Mouse (Mus musculus) cerebellum, postnatal 25 days (tissue): ENCODE results near the gene Sap18.
"Not testable (repeated sequence)": the region's sequence is repeated elsewhere in the genome, so short reads cannot be mapped to it uniquely, and the experiment has no call there.

Source experiments
- DNase-seq, 2 experiments: peaks; one replicate each; pipeline ENCODE4 v3.0.0; 2021; ENCODE audit warnings: mixed read lengths in 2 of 2

Sap18 gene

GRCm38 (mm10) chr14:57797991-57798931 is at the start of gene Sap18:
TSS of gene Sap18 (plus strand) at chr14:57798180.
- DNase-seq = peak; percentile 95 to 98

DNA sequence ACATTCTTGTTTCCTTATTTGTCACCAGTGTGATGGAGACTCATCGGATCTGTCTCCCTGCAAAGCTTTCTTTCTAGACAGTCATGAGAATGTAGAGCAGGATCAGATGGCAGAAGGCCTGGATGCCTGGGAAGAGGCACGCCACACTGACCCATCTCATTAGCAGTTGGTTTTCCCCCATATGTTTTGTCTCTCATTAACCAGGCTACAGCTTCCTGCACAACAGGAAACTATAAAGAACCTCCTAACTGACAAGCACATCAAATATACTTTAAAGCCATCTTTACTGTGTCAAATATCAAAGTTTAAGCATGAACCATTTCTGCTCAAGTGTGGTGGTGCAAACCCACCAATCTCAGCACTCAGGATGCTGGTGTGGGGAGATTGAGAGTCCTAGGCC is 48.5 kb upstream of the Sap18 start:
- no peak for DNase-seq

DNA sequence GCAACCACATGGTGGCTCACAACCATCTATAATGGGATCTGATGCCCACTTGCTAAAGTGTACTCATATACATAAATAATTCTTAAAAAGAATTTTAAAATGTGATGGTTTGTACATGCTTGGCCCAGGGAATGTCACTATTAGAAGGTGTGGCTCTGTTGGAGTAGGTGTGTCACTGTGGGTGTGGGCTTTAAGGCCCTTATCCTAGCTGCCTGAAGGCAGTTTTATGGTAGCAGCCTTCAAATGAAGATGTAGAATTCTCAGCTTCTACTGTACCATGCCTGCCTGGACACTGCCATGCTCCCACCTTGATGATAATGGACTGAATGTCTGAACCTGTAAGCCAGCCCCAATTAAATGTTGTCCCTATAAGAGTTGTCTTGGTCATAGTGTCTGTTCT is 47.0 kb upstream of the Sap18 start:
- not testable (repeated sequence) for DNase-seq

GRCm38 (mm10) chr14:57753351-57753992 is 44.5 kb upstream of the Sap18 start:
- no peak for DNase-seq

DNA sequence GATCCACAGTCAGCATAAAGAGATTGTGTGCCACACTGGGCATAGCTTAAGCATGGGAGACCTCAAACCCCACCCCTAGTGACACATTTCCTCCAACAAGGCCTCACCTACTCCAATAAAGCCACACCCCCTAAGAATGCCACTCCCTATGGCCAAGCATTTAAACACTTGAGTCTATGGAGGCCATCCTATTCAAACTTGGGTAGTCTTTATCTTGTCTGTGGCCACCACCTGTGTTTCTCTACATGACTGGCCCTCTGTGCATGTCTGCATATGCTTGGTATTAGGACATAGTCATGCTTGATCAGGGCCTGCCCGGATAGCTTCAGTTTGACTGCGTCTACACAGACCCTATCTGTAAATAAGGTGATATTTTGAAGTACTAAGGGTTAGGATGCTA is 42.3 kb upstream of the Sap18 start:
- no peak for DNase-seq

DNA sequence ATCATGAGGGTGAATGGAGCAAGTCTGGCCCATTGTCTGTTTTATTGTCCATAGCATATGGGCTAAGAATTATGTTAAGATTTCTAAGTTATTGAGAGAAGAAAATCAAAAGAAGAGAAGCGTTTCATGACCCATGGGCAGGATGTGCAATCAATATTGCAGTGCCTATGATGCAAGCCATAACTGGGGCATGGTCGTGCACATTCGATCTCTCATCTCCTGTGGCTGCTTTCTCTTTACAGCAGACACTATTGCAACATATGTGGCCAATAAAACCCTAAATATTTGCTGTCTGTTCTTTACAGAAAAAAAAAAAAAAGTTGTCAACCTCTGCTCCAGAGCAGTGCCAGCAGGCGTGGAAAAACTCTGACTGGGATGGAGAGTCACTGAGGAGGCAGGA is 41.9 kb upstream of the Sap18 start:
- DNase-seq = no peak

DNA sequence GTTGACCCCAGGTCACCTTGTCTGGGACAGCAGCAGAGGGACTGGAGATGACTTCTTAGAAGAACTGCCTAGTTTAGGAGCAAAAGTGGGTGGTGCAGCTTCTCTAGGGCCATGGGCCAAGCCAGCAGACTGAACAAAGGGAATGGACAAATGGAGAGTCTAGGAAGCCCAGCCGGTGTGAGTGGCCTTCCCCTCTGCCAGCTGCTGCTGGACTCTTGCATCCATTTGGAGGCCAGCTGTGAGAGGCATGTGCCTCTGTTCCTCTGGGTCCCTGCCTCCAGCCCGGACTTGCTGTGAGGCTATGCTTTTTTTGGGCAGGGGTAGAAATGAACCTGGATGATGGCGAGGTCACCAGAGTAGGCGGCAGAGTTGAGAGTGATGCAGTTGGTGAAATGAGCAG is 39.7 kb upstream of the Sap18 start, which contains the start of gene Lats2:
TSS of gene Lats2 (minus strand) at position 152 of the 400 bp plus-strand sequence.
- DNase-seq = no peak

GRCm38 (mm10) chr14:57760447-57761412 is 37.2 kb upstream of the Sap18 start:
- no peak for DNase-seq

GRCm38 (mm10) chr14:57769102-57769501 is 28.9 kb upstream of the Sap18 start:
- no peak for DNase-seq

DNA sequence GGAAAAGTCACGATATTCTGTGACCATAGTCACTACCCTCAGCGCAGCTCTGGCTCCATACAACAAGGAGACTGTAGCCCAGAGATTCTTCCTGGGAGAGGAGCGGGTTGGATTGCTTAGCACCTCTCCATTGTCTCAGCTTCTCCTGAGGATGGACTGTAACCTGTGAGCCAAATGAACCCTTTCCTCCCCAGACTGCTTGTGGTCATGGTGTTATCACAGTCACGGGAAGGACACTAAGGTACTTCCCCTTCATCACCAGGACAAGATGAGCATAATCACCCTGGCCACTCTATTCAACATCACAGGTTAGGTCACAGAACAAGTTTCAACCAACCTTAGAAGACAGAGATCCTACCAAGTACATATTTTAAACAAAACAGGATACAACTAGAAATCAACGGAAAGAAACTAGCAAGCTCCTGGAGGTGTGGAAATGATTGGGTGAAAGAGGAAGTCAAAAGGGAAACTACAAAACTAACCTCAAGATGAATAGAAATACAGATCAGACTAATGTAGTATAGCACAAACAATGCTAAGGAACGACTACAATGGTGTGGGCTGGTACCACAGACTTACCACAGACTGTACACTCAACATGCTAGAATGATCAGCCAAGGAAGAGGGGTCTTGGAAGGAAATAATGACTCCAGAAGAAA is 25.7 kb upstream of the Sap18 start:
- no peak for DNase-seq

DNA sequence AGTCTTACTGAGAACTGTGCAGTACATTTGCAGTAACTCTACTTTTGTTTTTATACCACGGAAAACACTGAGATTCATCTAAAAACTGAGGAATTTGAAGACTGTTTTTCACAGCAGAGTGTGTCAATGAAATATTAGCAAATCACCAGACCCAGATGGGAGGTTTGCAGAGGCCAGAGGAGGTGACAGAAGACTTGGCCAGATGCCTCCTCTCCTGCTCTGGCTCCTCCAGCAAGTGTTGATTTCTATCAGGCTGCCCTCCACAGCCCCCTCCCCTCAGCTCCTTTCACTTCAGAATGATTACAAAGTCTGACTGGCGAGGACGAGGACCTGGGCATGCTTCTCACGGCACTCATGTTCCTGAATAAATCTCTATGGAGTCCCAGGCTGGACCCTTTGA is 10.6 kb upstream of the Sap18 start:
- no peak for DNase-seq

DNA sequence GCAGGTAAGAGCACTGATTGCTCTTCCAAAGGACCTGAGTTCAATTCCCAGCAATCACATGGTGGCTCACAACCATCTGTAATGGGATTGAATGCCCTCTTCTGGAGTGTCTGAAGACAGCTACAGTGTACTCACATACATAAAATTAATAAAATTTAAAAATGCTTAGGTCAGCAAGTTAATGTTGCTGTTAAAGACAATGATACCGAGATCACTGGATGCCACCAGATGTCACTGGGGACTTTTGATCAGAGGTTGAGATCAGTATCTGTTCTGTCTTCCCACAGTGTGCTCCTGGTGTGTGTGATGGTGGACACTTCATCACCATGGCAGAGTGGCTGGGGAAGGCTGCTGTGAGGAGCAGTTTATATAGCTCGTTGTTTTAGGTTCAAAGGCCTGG is 8.7 kb upstream of the Sap18 start:
- no peak for DNase-seq

- DNase-seq = no peak
Observed at GRCm38 (mm10) chr14:57789759-57790158, 8.2 kb upstream of the Sap18 start.

GRCm38 (mm10) chr14:57791171-57791570 is 6.8 kb upstream of the Sap18 start:
- DNase-seq = no peak

GRCm38 (mm10) chr14:57797551-57797950 is 429 bp upstream of the Sap18 start:
- peak; percentile 30 to 32 for DNase-seq

- no peak for DNase-seq
Observed at GRCm38 (mm10) chr14:57803731-57804130, 5.8 kb downstream of the Sap18 start.

DNA sequence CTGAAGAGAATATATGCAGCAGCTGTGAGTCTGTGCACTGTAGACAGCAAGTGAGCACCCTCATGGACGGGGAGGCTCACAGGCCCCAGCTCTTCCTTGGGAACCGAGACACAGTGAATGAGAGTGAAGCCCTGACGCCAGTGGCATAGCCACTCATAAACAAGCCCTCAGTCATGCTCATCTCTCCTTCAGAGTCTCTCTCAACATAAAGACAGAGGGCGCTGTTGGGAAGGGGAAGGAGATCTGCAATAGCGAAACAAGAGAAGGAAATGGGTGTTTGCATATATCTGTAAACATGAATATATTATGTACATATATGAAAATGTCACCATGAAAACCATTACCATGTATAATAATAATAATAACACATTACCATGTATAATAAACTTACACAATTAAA is 10.6 kb downstream of the Sap18 start:
- no peak for DNase-seq

DNA sequence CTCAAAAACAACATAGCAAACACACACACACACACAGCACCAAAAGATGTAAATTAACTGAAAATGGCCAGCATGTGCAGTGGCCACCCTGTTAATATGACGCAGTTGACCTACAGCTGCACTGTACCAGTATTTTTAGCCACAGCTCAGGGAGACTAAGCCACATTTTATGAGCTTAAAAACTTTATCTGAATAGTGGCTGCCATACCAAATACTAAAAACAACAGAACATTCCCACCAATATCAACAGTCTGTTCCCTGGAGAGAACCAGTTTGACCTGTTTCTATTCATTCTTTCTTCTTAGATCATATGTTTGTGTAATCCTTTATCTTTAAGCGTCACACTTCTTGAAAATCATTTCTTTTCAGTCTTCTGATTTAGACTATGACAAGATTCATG is 12.9 kb downstream of the Sap18 start:
- DNase-seq = no peak

- DNase-seq = no peak
Observed at GRCm38 (mm10) chr14:57811844-57812243, 13.9 kb downstream of the Sap18 start.

- DNase-seq = no peak
Observed at GRCm38 (mm10) chr14:57820839-57821238, 22.9 kb downstream of the Sap18 start.

DNA sequence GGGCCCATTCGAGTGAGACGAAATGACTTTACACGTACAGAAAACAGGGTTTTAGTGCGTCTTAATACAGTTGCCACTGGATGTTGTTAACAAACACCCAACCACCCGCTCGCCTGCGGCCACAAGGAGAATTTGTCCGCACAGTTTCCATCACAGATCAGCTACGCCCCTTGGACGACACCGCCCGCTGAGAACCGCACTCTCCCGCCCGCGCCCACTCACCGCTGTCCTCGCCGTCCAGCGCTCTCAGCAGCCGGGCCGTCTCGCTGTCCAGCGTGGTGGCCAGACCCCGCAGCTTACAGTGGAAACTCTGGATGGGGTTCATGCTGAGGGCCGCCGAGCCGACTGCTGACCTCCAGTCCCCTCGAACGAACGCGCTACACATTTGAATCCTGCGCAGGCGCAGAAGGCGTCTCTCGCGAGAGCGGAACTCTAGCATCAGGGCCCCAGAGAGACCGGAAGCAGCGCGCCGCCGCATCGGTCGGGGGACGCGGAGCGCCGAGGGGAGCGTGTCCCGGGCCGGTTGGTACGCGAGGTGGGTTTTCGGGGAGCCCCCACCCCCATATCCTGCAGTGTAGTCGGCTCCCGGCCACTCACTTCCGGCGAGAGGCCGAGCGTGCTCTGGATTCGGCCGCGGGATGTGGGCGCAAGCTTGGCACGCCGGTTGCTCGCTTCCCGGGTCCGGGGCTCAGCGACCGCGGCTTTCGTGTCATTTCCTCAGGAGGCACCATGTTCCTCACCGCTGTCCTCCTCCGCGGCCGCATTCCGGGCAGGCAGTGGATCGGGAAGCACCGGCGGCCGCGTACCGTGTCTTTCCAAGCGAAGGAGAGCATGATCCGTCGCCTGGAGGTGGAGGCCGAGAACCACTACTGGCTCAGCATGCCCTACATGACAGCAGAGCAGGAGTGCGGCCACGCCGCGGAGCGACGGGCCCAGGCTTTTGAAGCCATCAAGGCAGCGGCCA is 28.1 kb downstream of the Sap18 start, which contains the start of the genes Ska3 and Mrpl57:
TSS of gene Ska3 (minus strand) at position 398 of the 964 bp plus-strand sequence.
TSS of gene Mrpl57 (plus strand) at position 447 of the 964 bp plus-strand sequence.
- DNase-seq = peak; percentile 92 to 94
